Mouse (Mus musculus): ENCODE measurements around the gene Stap1. TPM values are rescaled to one million over a fixed set of nuclear protein-coding genes. Genes with fewer than 3 reads are reported as not detected.
A peak's percentile ranks its signal among the peaks of the same experiment; 100 is the strongest.

The Stap1 gene
- polyA plus RNA-seq (2021): not detected

- DNase-seq (ENCODE audit: low read depth, low spot score): no peak
- in situ Hi-C loops (cut with MboI; ENCODE audit: low pct_unique_long_range_greater_than_20kb): loop anchor here (25.0 kb wide), 1 partner anchor 341 kb away; no protein-coding TSS in a partner anchor
- ChIA-PET CTCF (no interaction called here), POLR2A (interaction anchor here (0.7 kb wide), 1 partner anchor 70 kb away, joined by 4 read pairs; no protein-coding TSS in a partner anchor)
- H3K27me3 ChIP-seq: peaks cover 4% of the 10 kb centered on the region
- no peak for ATAC-seq
- no peak for TF ChIP-seq CTCF (IDR thresholded peaks at IDR 0.05)
These were observed at the start of gene Stap1 for GRCm38 (mm10) chr5:86071538-86071937. Gene Stap1 (plus strand): TSS chr5:86071746.

- DNase-seq (ENCODE audit: low read depth, low spot score) (no peak), ATAC-seq (no peak)
- no peak for TF ChIP-seq CTCF (IDR thresholded peaks at IDR 0.05)
- ChIA-PET CTCF (interaction anchor here (1.8 kb wide), 1 partner anchor 36 kb away, joined by 5 read pairs; the partner anchor contains the start of gene Cenpc1), POLR2A (no interaction called here)
- in situ Hi-C loops (cut with MboI; ENCODE audit: low pct_unique_long_range_greater_than_20kb): no loop called here
- H3K27me3 ChIP-seq: no peaks in the 10 kb centered on the region
These were observed 41.7 kb upstream of the Stap1 start for GRCm38 (mm10) chr5:86029820-86030219.

- no peaks in the 10 kb centered on the region for H3K27me3 ChIP-seq
- in situ Hi-C loops (cut with MboI; ENCODE audit: low pct_unique_long_range_greater_than_20kb): loop anchor here (25.0 kb wide), 1 partner anchor 349 kb away; no protein-coding TSS in a partner anchor
- DNase-seq (ENCODE audit: low read depth, low spot score) (no peak), ATAC-seq (no peak)
- ChIA-PET POLR2A (no interaction called here), CTCF (interaction anchor here (1.5 kb wide), 1 partner anchor 109 kb away, joined by 3 read pairs; the partner anchor contains the start of gene Uba6)
- no peak for TF ChIP-seq CTCF (IDR thresholded peaks at IDR 0.05)
These were observed 8.0 kb upstream of the Stap1 start for GRCm38 (mm10) chr5:86063501-86063900.

GRCm38 (mm10) chr5:86065101-86065875, 6.3 kb upstream of the Stap1 start, which contains the start of gene Cenpc1:
Gene Cenpc1 (minus strand): TSS chr5:86065583.
- CTCF ChIA-PET: interaction anchor here (1.4 to 4.6 kb wide), 10 partner anchors 13 to 111 kb away, joined by 5 to 26 read pairs (median 12); no protein-coding TSS in a partner anchor
- no peaks in the 10 kb centered on the region for H3K27me3 ChIP-seq
- in situ Hi-C loops (cut with MboI; ENCODE audit: low pct_unique_long_range_greater_than_20kb): loop anchor here (5.0 to 25.0 kb wide), 3 partner anchors 67 to 347 kb away; no protein-coding TSS in a partner anchor
- ATAC-seq: peak; percentile 93
- DNase-seq (ENCODE audit: low read depth, low spot score): peak; percentile 93
- TF ChIP-seq CTCF (IDR thresholded peaks at IDR 0.05): no peak
- POLR2A ChIA-PET: interaction anchor here (1.3 kb wide), 1 partner anchor 57 kb away, joined by 3 read pairs; no protein-coding TSS in a partner anchor

- POLR2A ChIA-PET: interaction anchor here (1.3 kb wide), 1 partner anchor 56 kb away, joined by 3 read pairs; no protein-coding TSS in a partner anchor
- ATAC-seq: peak; percentile 10
- DNase-seq (ENCODE audit: low read depth, low spot score): no peak
- no peak for TF ChIP-seq CTCF (IDR thresholded peaks at IDR 0.05)
- CTCF ChIA-PET: interaction anchor here (0.7 to 4.6 kb wide), 32 partner anchors 9 to 125 kb away, joined by 3 to 26 read pairs (median 6); partner anchors contain the start of gene Uba6
- in situ Hi-C loops (cut with MboI; ENCODE audit: low pct_unique_long_range_greater_than_20kb): loop anchor here (5.0 to 25.0 kb wide), 3 partner anchors 66 to 346 kb away; no protein-coding TSS in a partner anchor
- H3K27me3 ChIP-seq: no peaks in the 10 kb centered on the region
These were observed 5.5 kb upstream of the Stap1 start for GRCm38 (mm10) chr5:86065876-86066550.

- ATAC-seq (peak; percentile 61), DNase-seq (ENCODE audit: low read depth, low spot score) (peak; percentile 57)
- in situ Hi-C loops (cut with MboI; ENCODE audit: low pct_unique_long_range_greater_than_20kb): loop anchor here (5.0 to 25.0 kb wide), 3 partner anchors 66 to 346 kb away; no protein-coding TSS in a partner anchor
- peak; percentile 92 for TF ChIP-seq CTCF (IDR thresholded peaks at IDR 0.05)
- no peaks in the 10 kb centered on the region for H3K27me3 ChIP-seq
- CTCF ChIA-PET: interaction anchor here (0.7 to 4.6 kb wide), 33 partner anchors 8 to 124 kb away, joined by 3 to 26 read pairs (median 6); partner anchors contain the start of gene Uba6
- POLR2A ChIA-PET: no interaction called here
These were observed 5.0 kb upstream of the Stap1 start for GRCm38 (mm10) chr5:86066551-86066929.

- in situ Hi-C loops (cut with MboI; ENCODE audit: low pct_unique_long_range_greater_than_20kb): loop anchor here (5.0 to 25.0 kb wide), 3 partner anchors 64 to 344 kb away; no protein-coding TSS in a partner anchor
- ChIA-PET CTCF (interaction anchor here (0.9 to 4.6 kb wide), 4 partner anchors 24 to 122 kb away, joined by 3 to 26 read pairs (median 10); no protein-coding TSS in a partner anchor), POLR2A (no interaction called here)
- peaks cover 4% of the 10 kb centered on the region for H3K27me3 ChIP-seq
- ATAC-seq (no peak), DNase-seq (ENCODE audit: low read depth, low spot score) (no peak)
- no peak for TF ChIP-seq CTCF (IDR thresholded peaks at IDR 0.05)
These were observed 3.1 kb upstream of the Stap1 start for GRCm38 (mm10) chr5:86068451-86068850.

GRCm38 (mm10) chr5:86069121-86069520, 2.4 kb upstream of the Stap1 start:
- peaks cover 4% of the 10 kb centered on the region for H3K27me3 ChIP-seq
- in situ Hi-C loops (cut with MboI; ENCODE audit: low pct_unique_long_range_greater_than_20kb): loop anchor here (5.0 to 25.0 kb wide), 3 partner anchors 63 to 343 kb away; no protein-coding TSS in a partner anchor
- DNase-seq (ENCODE audit: low read depth, low spot score): no peak
- ChIA-PET CTCF (interaction anchor here (1.6 to 4.6 kb wide), 2 partner anchors 24 to 121 kb away, joined by 4 to 15 read pairs; no protein-coding TSS in a partner anchor), POLR2A (no interaction called here)
- no peak for ATAC-seq
- no peak for TF ChIP-seq CTCF (IDR thresholded peaks at IDR 0.05)

- no peak for DNase-seq (ENCODE audit: low read depth, low spot score)
- no peak for TF ChIP-seq CTCF (IDR thresholded peaks at IDR 0.05)
- POLR2A ChIA-PET: no interaction called here
- in situ Hi-C loops (cut with MboI; ENCODE audit: low pct_unique_long_range_greater_than_20kb): loop anchor here (25.0 kb wide), 1 partner anchor 339 kb away; no protein-coding TSS in a partner anchor
- peaks cover 4% of the 10 kb centered on the region for H3K27me3 ChIP-seq
- no peak for ATAC-seq
- CTCF ChIA-PET: interaction anchor here (0.8 kb wide), 1 partner anchor 22 kb away, joined by 3 read pairs; no protein-coding TSS in a partner anchor
These were observed 1.3 kb downstream of the Stap1 start for GRCm38 (mm10) chr5:86072756-86073386.
